Mouse (Mus musculus): Measurements from ENCODE around the gene Gmip.

DNA sequence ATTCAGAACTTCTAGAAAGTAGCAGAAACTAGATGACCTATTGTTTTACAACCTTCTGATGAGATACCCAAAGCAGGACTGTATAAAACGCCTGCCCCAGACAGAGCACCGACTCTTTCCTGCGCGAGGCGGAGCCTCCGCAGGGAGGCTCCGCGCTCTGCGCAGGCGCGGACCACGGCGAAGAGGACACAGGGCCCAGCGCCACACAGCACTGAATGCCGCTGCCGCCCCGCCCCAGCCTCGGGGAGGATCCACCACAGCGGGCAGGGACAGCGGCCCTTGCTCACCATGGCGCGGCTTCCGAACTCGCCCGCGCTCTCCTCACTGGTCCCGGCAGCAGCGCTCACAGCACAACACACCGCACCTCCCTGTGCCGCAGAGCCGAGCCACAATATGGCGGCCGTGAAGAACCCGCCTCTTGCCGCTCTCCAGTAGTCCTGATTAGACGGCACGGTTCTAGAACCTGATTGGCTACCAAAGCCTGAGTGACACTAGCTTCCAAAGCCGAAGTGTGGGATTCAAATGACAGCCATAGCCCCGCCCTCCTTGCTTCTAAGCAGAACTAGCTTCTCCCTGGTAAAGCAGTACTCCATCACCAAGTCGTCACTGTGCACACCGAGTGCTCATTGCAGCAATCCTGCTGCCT lies 33.9 kb upstream of the Gmip start, which contains the start of gene Gm20422:
- TF ChIP-seq GATA1 (IDR thresholded peaks at IDR 0.05; ENCODE audit: borderline replicate concordance, low read length) (no peak), FLI1 (IDR thresholded peaks at IDR 0.05; ENCODE audit: low read length) (no peak)

All from megakaryocyte, embryonic 14.5 days (primary cell).